Mouse (Mus musculus): Measurements from ENCODE around the gene Ptov1. TPM values are rescaled to one million over a fixed set of nuclear protein-coding genes. Genes with fewer than 3 reads are reported as not detected.

The Ptov1 gene
- polyA plus RNA-seq, 1 experiment from 2014 or later = 398 TPM

DNA sequence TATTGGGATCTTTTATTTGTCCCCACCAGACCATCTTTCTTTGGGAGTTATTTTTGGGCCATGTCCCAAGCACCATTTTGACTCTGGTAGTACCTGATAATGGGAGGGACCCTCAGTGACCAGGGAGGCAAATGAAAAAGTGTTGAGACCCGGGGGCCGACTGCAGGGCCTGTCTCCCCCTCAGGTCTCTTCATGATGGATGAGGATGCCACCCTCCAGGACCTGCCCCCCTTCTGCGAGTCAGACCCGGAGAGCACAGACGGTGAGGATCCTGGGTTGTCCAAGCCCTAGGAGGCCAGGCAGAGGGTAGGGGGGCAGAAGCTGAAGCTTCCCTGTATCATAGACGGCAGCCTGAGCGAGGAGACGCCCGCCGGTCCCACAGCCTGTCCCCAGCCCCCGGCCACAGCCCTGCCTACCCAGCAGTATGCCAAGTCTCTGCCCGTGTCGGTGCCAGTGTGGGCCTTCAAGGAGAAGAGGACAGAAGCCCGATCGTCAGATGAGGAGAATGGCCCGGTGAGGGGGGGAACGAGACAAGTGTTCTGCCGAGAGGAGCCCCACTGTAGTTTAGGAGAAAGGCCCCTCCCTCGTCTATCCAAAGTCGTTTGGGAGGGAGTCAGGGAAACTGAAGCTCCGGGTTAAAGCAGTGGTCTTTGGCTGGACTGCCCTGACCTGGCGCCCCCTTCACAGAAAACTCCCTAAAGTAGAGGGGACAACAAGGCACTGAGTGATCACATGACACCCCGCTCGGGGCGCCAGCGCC lies 15.8 kb downstream of the Ptov1 start:
- peak overlapping the region; percentile 90 for H3K4me2 ChIP-seq (ENCODE audit: low read depth, low read length)
- H3K4me3 ChIP-seq (ENCODE audit: low read depth, low read length) = peak overlapping the region; percentile 50
- no peaks in the 10 kb centered on the region for H3K9me3 ChIP-seq (ENCODE audit: control insufficient read depth, low read length)
- 34% methylated on average over 25 of the region's 26 CpGs for WGBS
- H3K9ac ChIP-seq (ENCODE audit: low read depth, low read length) = peak overlapping the region; percentile 75
- peak overlapping the region; percentile 91 for H3K27ac ChIP-seq (replicated peaks; ENCODE audit: low read depth, low read length)
- ATAC-seq (ENCODE audit: low read depth) = no peak
- no peaks in the 10 kb centered on the region for H3K27me3 ChIP-seq (replicated peaks; ENCODE audit: control insufficient read depth, insufficient read depth, low read length)
- DNase-seq (ENCODE audit: low spot score) = no peak
- peaks cover 18% of the 10 kb centered on the region; the same call in 1 of the 2 replicates for H3K36me3 ChIP-seq (ENCODE audit: control insufficient read depth, insufficient read depth, low read length)
- peaks cover 37% of the 10 kb centered on the region for H3K4me1 ChIP-seq (ENCODE audit: control insufficient read depth, insufficient read depth, low read length)

DNA sequence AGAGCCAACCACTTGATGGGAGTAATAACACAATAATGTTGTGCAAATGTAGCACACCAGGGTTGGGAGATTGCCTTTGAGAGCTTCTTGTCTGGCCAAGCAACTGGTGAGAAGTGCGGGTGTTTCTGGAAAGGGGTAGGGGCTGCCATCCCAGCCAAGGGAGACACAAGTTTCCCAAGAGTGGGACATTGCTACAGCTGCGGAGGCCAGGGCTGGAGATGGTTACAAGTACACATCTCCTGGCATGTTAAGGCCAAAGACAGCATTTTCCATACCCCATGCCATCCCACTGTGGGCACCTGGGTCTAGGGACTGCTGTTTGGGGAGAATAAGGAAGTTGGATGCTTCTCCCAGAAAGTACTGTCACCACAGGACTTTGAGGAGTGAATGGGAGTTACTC lies 16.5 kb downstream of the Ptov1 start:
- Histone ChIP-seq H3K36me3 (ENCODE audit: control insufficient read depth, insufficient read depth, low read length) (peaks cover 18% of the 10 kb centered on the region; the same call in 1 of the 2 replicates), H3K4me2 (ENCODE audit: low read depth, low read length) (no peak overlapping the region; the same call in 1 of the 2 replicates), H3K4me3 (ENCODE audit: low read depth, low read length) (no peak overlapping the region), H3K9ac (ENCODE audit: low read depth, low read length) (no peak overlapping the region), H3K4me1 (ENCODE audit: control insufficient read depth, insufficient read depth, low read length) (peaks cover 33% of the 10 kb centered on the region), H3K27ac (replicated peaks; ENCODE audit: low read depth, low read length) (no peak overlapping the region), H3K9me3 (ENCODE audit: control insufficient read depth, low read length) (no peaks in the 10 kb centered on the region), H3K27me3 (replicated peaks; ENCODE audit: control insufficient read depth, insufficient read depth, low read length) (no peaks in the 10 kb centered on the region)
- DNase-seq (ENCODE audit: low spot score) = no peak
- ATAC-seq (ENCODE audit: low read depth) = no peak
- WGBS = 100% methylated on average over 2 of the region's 2 CpGs

DNA sequence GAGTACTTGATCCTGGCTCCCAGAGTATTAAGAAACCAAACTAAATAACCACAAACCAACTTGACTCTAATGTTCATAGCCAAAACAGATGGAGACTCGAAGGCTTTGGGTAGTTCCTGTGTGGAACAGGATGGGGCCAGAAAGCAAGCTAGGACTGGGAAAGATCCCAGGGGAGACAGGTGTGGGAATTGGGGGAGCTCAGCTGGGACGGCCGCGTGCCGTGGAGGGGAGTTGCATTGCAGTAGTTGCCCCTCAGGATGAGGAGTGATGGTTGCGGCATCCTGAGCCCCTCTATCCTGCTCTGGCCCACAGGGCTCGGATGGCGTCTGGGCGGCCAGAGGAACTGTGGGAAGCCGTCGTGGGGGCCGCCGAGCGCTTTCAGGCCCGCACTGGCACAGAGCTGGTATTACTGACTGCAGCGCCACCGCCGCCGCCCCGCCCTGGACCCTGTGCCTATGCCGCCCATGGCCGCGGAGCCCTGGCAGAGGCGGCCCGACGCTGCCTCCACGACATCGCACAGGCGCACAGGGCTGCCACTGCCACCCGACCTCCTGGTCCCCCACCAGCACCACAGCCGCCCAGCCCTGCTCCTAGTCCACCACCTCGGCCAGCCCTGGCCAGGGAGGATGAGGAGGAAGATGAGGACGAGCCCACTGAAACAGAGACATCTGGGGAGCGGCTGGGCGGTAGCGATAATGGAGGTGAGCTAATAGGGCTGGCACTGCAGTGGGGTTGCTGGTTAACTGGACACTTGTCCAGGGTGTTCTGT lies 17.1 kb downstream of the Ptov1 start:
- ATAC-seq (ENCODE audit: low read depth) (no peak), DNase-seq (ENCODE audit: low spot score) (no peak)

GRCm38 (mm10) chr7:44851625-44852234 lies 17.9 kb downstream of the Ptov1 start:
- ATAC-seq (ENCODE audit: low read depth) = no peak
- Histone ChIP-seq H3K27ac (replicated peaks; ENCODE audit: low read depth, low read length) (no peak overlapping the region; the same call in 1 of the 2 replicates), H3K36me3 (ENCODE audit: control insufficient read depth, insufficient read depth, low read length) (peaks cover 20% of the 10 kb centered on the region; the same call in 1 of the 2 replicates), H3K27me3 (replicated peaks; ENCODE audit: control insufficient read depth, insufficient read depth, low read length) (no peaks in the 10 kb centered on the region), H3K4me1 (ENCODE audit: control insufficient read depth, insufficient read depth, low read length) (peaks cover 36% of the 10 kb centered on the region), H3K9ac (ENCODE audit: low read depth, low read length) (no peak overlapping the region), H3K4me3 (ENCODE audit: low read depth, low read length) (no peak overlapping the region), H3K4me2 (ENCODE audit: low read depth, low read length) (no peak overlapping the region), H3K9me3 (ENCODE audit: control insufficient read depth, low read length) (no peaks in the 10 kb centered on the region)
- WGBS = 93% methylated on average over 12 of the region's 12 CpGs
- no peak for DNase-seq (ENCODE audit: low spot score)

More for the DNA sequence above, 17.1 kb downstream of the Ptov1 start:
- WGBS = 93% methylated on average over 33 of the region's 36 CpGs
- H3K9ac ChIP-seq (ENCODE audit: low read depth, low read length) = no peak overlapping the region
- H3K4me3 ChIP-seq (ENCODE audit: low read depth, low read length) = no peak overlapping the region
- H3K27me3 ChIP-seq (replicated peaks; ENCODE audit: control insufficient read depth, insufficient read depth, low read length) = no peaks in the 10 kb centered on the region
- peaks cover 18% of the 10 kb centered on the region; the same call in 1 of the 2 replicates for H3K36me3 ChIP-seq (ENCODE audit: control insufficient read depth, insufficient read depth, low read length)
- no peak overlapping the region for H3K4me2 ChIP-seq (ENCODE audit: low read depth, low read length)
- H3K4me1 ChIP-seq (ENCODE audit: control insufficient read depth, insufficient read depth, low read length) = peaks cover 35% of the 10 kb centered on the region
- H3K27ac ChIP-seq (replicated peaks; ENCODE audit: low read depth, low read length) = no peak overlapping the region
- no peaks in the 10 kb centered on the region for H3K9me3 ChIP-seq (ENCODE audit: control insufficient read depth, low read length)

GRCm38 (mm10) chr7:44850789-44851624 lies 18.6 kb downstream of the Ptov1 start:
- peak overlapping the region; percentile 95 for H3K27ac ChIP-seq (replicated peaks; ENCODE audit: low read depth, low read length)
- H3K4me2 ChIP-seq (ENCODE audit: low read depth, low read length) = peak overlapping the region; percentile 66
- no peaks in the 10 kb centered on the region for H3K27me3 ChIP-seq (replicated peaks; ENCODE audit: control insufficient read depth, insufficient read depth, low read length)
- WGBS = 83% methylated on average over 8 of the region's 8 CpGs
- H3K4me3 ChIP-seq (ENCODE audit: low read depth, low read length) = peak overlapping the region; percentile 68
- H3K9me3 ChIP-seq (ENCODE audit: control insufficient read depth, low read length) = no peaks in the 10 kb centered on the region
- peaks cover 28% of the 10 kb centered on the region for H3K36me3 ChIP-seq (ENCODE audit: control insufficient read depth, insufficient read depth, low read length)
- DNase-seq (ENCODE audit: low spot score) = no peak
- H3K4me1 ChIP-seq (ENCODE audit: control insufficient read depth, insufficient read depth, low read length) = peaks cover 30% of the 10 kb centered on the region
- no peak for ATAC-seq (ENCODE audit: low read depth)
- peak overlapping the region; percentile 81 for H3K9ac ChIP-seq (ENCODE audit: low read depth, low read length)

DNA sequence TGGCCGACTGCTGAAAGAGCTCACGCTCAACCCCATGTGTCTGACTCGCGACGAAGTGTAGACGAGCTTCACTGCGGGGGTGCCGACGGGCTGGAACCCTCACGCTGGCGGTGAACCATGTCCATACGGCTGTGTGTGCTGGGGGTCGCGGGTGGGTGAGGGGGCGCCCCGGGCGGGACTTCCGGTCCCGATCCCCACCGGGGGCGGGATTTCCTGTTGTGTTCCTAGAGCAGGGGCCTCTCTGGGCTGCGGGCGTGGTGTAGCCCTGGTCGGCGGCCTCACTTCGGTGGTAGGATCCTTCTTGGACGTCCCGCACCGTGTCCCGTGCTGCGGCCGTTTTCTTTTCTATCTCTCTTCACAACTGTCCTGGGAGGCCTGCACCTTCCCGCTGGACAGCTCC lies 19.4 kb downstream of the Ptov1 start:
- no peaks in the 10 kb centered on the region for H3K9me3 ChIP-seq (ENCODE audit: control insufficient read depth, low read length)
- 1% methylated on average over 12 of the region's 33 CpGs for WGBS
- H3K27me3 ChIP-seq (replicated peaks; ENCODE audit: control insufficient read depth, insufficient read depth, low read length) = no peaks in the 10 kb centered on the region
- ATAC-seq (ENCODE audit: low read depth) = peak; percentile 31
- peak; percentile 93 for DNase-seq (ENCODE audit: low spot score)
- peak overlapping the region; percentile 68 for H3K4me3 ChIP-seq (ENCODE audit: low read depth, low read length)
- H3K4me1 ChIP-seq (ENCODE audit: control insufficient read depth, insufficient read depth, low read length) = peaks cover 27% of the 10 kb centered on the region
- peak overlapping the region; percentile 95 for H3K27ac ChIP-seq (replicated peaks; ENCODE audit: low read depth, low read length)
- peak overlapping the region; percentile 66 for H3K4me2 ChIP-seq (ENCODE audit: low read depth, low read length)
- peak overlapping the region; percentile 81 for H3K9ac ChIP-seq (ENCODE audit: low read depth, low read length)
- peaks cover 36% of the 10 kb centered on the region for H3K36me3 ChIP-seq (ENCODE audit: control insufficient read depth, insufficient read depth, low read length)

GRCm38 (mm10) chr7:44849416-44850111 lies 20.0 kb downstream of the Ptov1 start:
- peaks cover 23% of the 10 kb centered on the region for H3K4me1 ChIP-seq (ENCODE audit: control insufficient read depth, insufficient read depth, low read length)
- H3K4me2 ChIP-seq (ENCODE audit: low read depth, low read length) = peak overlapping the region; percentile 66
- H3K4me3 ChIP-seq (ENCODE audit: low read depth, low read length) = peak overlapping the region; percentile 68
- WGBS = under 1% methylated on average over 39 of the region's 41 CpGs
- H3K27ac ChIP-seq (replicated peaks; ENCODE audit: low read depth, low read length) = peak overlapping the region; percentile 95
- DNase-seq (ENCODE audit: low spot score) = peak; percentile 97
- peaks cover 42% of the 10 kb centered on the region for H3K36me3 ChIP-seq (ENCODE audit: control insufficient read depth, insufficient read depth, low read length)
- H3K27me3 ChIP-seq (replicated peaks; ENCODE audit: control insufficient read depth, insufficient read depth, low read length) = no peaks in the 10 kb centered on the region
- no peaks in the 10 kb centered on the region for H3K9me3 ChIP-seq (ENCODE audit: control insufficient read depth, low read length)
- ATAC-seq (ENCODE audit: low read depth) = peak; percentile 72
- H3K9ac ChIP-seq (ENCODE audit: low read depth, low read length) = peak overlapping the region; percentile 81

All from embryonic facial prominence, embryonic 14.5 days (tissue).